Mouse (Mus musculus): Measurements from ENCODE around the gene Gmip. TPM values are rescaled to one million over a fixed set of nuclear protein-coding genes. Genes with fewer than 3 reads are reported as not detected.

The Gmip gene
- polyA plus RNA-seq, 1 experiment: 5.7 TPM

DNA sequence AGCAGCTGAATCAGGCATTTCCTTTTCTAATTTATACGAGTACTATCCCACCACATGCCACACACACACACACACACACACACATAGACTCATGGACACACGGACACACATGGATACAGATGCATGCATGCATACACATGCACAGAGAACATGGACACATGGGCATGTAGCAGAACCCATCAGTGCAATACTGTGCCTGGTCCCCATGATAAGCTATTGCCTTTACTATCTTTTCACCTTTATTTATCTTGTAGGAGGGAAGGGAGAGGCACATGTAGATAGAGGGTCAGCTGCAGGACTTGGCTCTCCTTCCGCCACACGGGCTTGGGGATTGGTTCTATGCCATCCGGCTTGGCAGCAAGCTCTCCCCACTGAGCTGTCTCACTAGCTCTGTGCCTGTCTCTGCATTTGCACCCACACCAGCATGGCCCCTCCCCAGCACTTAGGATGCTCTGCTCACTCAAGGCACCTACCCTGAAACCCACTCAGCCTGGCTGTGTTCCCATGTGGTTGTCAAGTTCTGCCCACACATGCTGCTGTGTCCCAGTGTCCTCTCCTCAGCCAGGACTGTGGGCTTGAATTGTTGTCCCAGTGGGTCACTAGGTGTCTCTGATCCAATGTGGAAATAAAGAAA, 55.0 kb downstream of the Gmip start:
- TF ChIP-seq POLR2A (IDR thresholded peaks at IDR 0.05; ENCODE audit: insufficient read length, low read depth): no peak
- no peak for TF ChIP-seq POLR2AphosphoS2 (IDR thresholded peaks at IDR 0.05; ENCODE audit: insufficient read length, low read depth)
- TF ChIP-seq SRF (IDR thresholded peaks at IDR 0.05; ENCODE audit: control insufficient read depth, insufficient read length, low read depth): no peak
- no peak for TF ChIP-seq TCF12 (IDR thresholded peaks at IDR 0.05; ENCODE audit: insufficient read depth, poor library complexity, severe bottlenecking)
- no peak for TF ChIP-seq TCF3 (IDR thresholded peaks at IDR 0.05; ENCODE audit: insufficient read length, low read depth)
- no peak for TF ChIP-seq MAX (IDR thresholded peaks at IDR 0.05; ENCODE audit: low read depth)
- no peak for TF ChIP-seq CEBPB (IDR thresholded peaks at IDR 0.05; ENCODE audit: insufficient read depth, poor library complexity, severe bottlenecking)
- no peak for TF ChIP-seq MYOD1 (IDR thresholded peaks at IDR 0.05; ENCODE audit: control insufficient read depth in 1 of 3, insufficient read length in 2 of 3, low read depth in 2 of 3)
- TF ChIP-seq REST (IDR thresholded peaks at IDR 0.05; ENCODE audit: insufficient read depth, insufficient read length): no peak
- no peaks in the 10 kb centered on the region for H3K27me3 ChIP-seq (ENCODE audit: control insufficient read depth, insufficient read depth, insufficient read length)
- no peak overlapping the region for H3K4me2 ChIP-seq (ENCODE audit: low read depth)
- no peaks in the 10 kb centered on the region for H3K36me3 ChIP-seq (ENCODE audit: control insufficient read depth, insufficient read depth)
- no peak overlapping the region for H3K4me3 ChIP-seq
- no peaks in the 10 kb centered on the region for H3K79me2 ChIP-seq (ENCODE audit: control insufficient read depth, insufficient read depth)
- H3ac ChIP-seq (ENCODE audit: control insufficient read depth, insufficient read length): no peak overlapping the region

DNA sequence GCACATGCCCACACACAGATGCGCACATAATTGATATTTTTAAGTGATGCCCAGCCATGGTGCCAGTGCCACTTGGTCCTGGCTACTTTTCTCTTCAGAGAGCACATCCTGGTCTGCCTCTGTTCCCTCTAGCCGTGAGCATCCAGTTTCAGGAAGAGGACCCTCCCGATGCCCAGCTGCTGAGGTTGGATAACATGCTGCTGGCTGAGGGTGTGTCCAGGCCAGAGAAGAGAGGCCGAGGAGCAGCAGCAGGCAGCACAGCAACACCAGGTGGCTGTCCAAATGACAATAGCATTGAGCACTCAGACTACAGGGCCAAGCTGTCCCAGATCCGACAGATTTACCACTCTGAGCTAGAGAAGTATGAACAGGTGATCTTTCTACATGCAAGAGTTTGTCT, 55.7 kb downstream of the Gmip start:
- TF ChIP-seq CEBPB (IDR thresholded peaks at IDR 0.05; ENCODE audit: insufficient read depth, poor library complexity, severe bottlenecking): no peak
- peak in 1 of 3 experiments; percentile 7 for TF ChIP-seq MYOD1 (IDR thresholded peaks at IDR 0.05; ENCODE audit: control insufficient read depth in 1 of 3, insufficient read length in 2 of 3, low read depth in 2 of 3)
- TF ChIP-seq MAX (IDR thresholded peaks at IDR 0.05; ENCODE audit: low read depth): no peak
- no peak overlapping the region for H3ac ChIP-seq (ENCODE audit: control insufficient read depth, insufficient read length)
- H3K4me3 ChIP-seq: no peak overlapping the region
- H3K79me2 ChIP-seq (ENCODE audit: control insufficient read depth, insufficient read depth): no peaks in the 10 kb centered on the region
- no peaks in the 10 kb centered on the region for H3K27me3 ChIP-seq (ENCODE audit: control insufficient read depth, insufficient read depth, insufficient read length)
- no peaks in the 10 kb centered on the region for H3K36me3 ChIP-seq (ENCODE audit: control insufficient read depth, insufficient read depth)
- H3K4me2 ChIP-seq (ENCODE audit: low read depth): no peak overlapping the region

DNA sequence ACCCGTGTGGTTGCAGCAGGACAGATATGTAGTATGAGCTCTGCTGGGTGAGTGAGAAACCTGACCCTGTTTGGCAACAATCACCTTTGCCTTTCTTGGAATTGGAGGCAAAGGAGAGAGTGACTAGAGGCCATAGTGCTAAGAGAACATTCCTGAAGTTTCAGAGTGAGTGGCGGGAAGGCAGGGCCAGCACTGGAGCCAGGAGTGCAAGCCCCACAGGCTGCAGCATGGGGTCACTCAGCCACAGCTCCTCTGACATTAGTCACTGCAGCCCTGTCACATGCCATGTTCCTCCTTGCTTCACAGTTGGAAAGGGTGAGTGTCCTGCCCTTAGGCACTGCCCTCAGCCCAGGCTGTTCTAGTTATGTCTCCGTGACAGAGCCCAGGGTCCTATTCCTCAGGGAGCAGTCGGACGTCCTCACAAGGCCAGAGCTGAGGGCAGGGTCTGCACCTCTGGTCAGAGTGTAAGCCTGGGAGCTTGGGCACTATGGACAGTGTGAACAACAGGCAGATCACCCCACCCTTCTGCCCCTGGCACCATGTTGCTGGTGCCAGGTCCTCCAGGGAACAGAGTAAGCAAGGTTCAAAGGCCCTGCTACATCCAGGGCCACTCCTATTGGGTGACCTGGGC, 59.3 kb downstream of the Gmip start:
- TF ChIP-seq E2F4 (IDR thresholded peaks at IDR 0.05; ENCODE audit: insufficient read depth) (no peak), CEBPB (IDR thresholded peaks at IDR 0.05; ENCODE audit: insufficient read depth, poor library complexity, severe bottlenecking) (no peak), SRF (IDR thresholded peaks at IDR 0.05; ENCODE audit: control insufficient read depth, insufficient read length, low read depth) (no peak), USF1 (IDR thresholded peaks at IDR 0.05; ENCODE audit: low read depth) (no peak), REST (IDR thresholded peaks at IDR 0.05; ENCODE audit: insufficient read depth, insufficient read length) (no peak), MYOD1 (IDR thresholded peaks at IDR 0.05; ENCODE audit: control insufficient read depth in 1 of 3, insufficient read length in 2 of 3, low read depth in 2 of 3) (no peak)
- H3ac ChIP-seq (ENCODE audit: control insufficient read depth, insufficient read length): no peak overlapping the region
- no peak overlapping the region for H3K4me3 ChIP-seq
- H3K36me3 ChIP-seq (ENCODE audit: control insufficient read depth, insufficient read depth): no peaks in the 10 kb centered on the region
- no peak overlapping the region for H3K4me2 ChIP-seq (ENCODE audit: low read depth)
- no peaks in the 10 kb centered on the region for H3K79me2 ChIP-seq (ENCODE audit: control insufficient read depth, insufficient read depth)
- no peaks in the 10 kb centered on the region for H3K27me3 ChIP-seq (ENCODE audit: control insufficient read depth, insufficient read depth, insufficient read length)

- TF ChIP-seq POLR2AphosphoS2 (IDR thresholded peaks at IDR 0.05; ENCODE audit: insufficient read length, low read depth): no peak
- no peak for TF ChIP-seq MYOD1 (IDR thresholded peaks at IDR 0.05; ENCODE audit: control insufficient read depth in 1 of 3, insufficient read length in 2 of 3, low read depth in 2 of 3)
- TF ChIP-seq TCF12 (IDR thresholded peaks at IDR 0.05; ENCODE audit: insufficient read depth, poor library complexity, severe bottlenecking): no peak
- no peak for TF ChIP-seq REST (IDR thresholded peaks at IDR 0.05; ENCODE audit: insufficient read depth, insufficient read length)
- TF ChIP-seq POLR2A (IDR thresholded peaks at IDR 0.05; ENCODE audit: insufficient read length, low read depth): no peak
- TF ChIP-seq CEBPB (IDR thresholded peaks at IDR 0.05; ENCODE audit: insufficient read depth, poor library complexity, severe bottlenecking): no peak
- no peak for TF ChIP-seq TCF3 (IDR thresholded peaks at IDR 0.05; ENCODE audit: insufficient read length, low read depth)
- TF ChIP-seq MAX (IDR thresholded peaks at IDR 0.05; ENCODE audit: low read depth): no peak
- TF ChIP-seq MYOG (IDR thresholded peaks at IDR 0.05; ENCODE audit: control insufficient read depth in 1 of 3, insufficient read depth in 1 of 3, insufficient read length in 2 of 3, low read depth in 2 of 3): no peak
- TF ChIP-seq E2F4 (IDR thresholded peaks at IDR 0.05; ENCODE audit: insufficient read depth): no peak
- no peak for TF ChIP-seq SRF (IDR thresholded peaks at IDR 0.05; ENCODE audit: control insufficient read depth, insufficient read length, low read depth)
- no peak for TF ChIP-seq USF1 (IDR thresholded peaks at IDR 0.05; ENCODE audit: low read depth)
- Histone ChIP-seq H3K4me3 (no peak overlapping the region), H3ac (ENCODE audit: control insufficient read depth, insufficient read length) (no peak overlapping the region), H3K27me3 (ENCODE audit: control insufficient read depth, insufficient read depth, insufficient read length) (no peaks in the 10 kb centered on the region), H3K4me2 (ENCODE audit: low read depth) (no peak overlapping the region), H3K36me3 (ENCODE audit: control insufficient read depth, insufficient read depth) (no peaks in the 10 kb centered on the region), H3K79me2 (ENCODE audit: control insufficient read depth, insufficient read depth) (no peaks in the 10 kb centered on the region)
These were observed 61.7 kb downstream of the Gmip start for GRCm38 (mm10) chr8:69870003-69870765.

DNA sequence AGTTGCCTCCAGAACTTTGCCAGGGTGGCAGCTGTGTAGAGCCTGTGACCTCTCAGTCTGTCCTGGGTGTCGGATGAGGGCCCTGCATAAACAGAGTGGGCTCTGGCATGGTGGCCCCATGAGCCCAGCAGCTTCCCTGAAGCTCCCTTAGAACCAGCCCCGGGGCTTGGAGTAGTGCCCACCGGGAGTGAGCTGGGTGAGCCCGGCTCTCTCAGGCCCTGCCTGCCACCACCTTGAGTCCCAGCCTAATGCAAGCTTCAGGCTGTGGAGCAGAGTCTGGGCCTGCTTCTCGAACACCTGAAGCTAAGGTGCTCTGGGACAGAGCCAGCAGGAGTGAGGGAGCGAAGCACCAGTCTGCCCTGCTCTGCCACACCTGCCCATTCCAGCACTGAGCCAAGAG, 62.4 kb downstream of the Gmip start:
- Histone ChIP-seq H3K4me3 (no peak overlapping the region), H3K36me3 (ENCODE audit: control insufficient read depth, insufficient read depth) (no peaks in the 10 kb centered on the region), H3K27me3 (ENCODE audit: control insufficient read depth, insufficient read depth, insufficient read length) (no peaks in the 10 kb centered on the region), H3K4me2 (ENCODE audit: low read depth) (no peak overlapping the region), H3ac (ENCODE audit: control insufficient read depth, insufficient read length) (no peak overlapping the region), H3K79me2 (ENCODE audit: control insufficient read depth, insufficient read depth) (no peaks in the 10 kb centered on the region)
- TF ChIP-seq TCF3 (IDR thresholded peaks at IDR 0.05; ENCODE audit: insufficient read length, low read depth): no peak
- no peak for TF ChIP-seq POLR2A (IDR thresholded peaks at IDR 0.05; ENCODE audit: insufficient read length, low read depth)
- TF ChIP-seq TCF12 (IDR thresholded peaks at IDR 0.05; ENCODE audit: insufficient read depth, poor library complexity, severe bottlenecking): no peak
- TF ChIP-seq SRF (IDR thresholded peaks at IDR 0.05; ENCODE audit: control insufficient read depth, insufficient read length, low read depth): no peak
- no peak for TF ChIP-seq USF1 (IDR thresholded peaks at IDR 0.05; ENCODE audit: low read depth)
- TF ChIP-seq REST (IDR thresholded peaks at IDR 0.05; ENCODE audit: insufficient read depth, insufficient read length): no peak
- no peak for TF ChIP-seq MAX (IDR thresholded peaks at IDR 0.05; ENCODE audit: low read depth)
- no peak for TF ChIP-seq E2F4 (IDR thresholded peaks at IDR 0.05; ENCODE audit: insufficient read depth)
